29 mouse cellular contexts compared by ENCODE assay signal in genomic region chrX:166226856-166227255, GRCm38 (mm10). TPM values are rescaled to one million over a fixed set of nuclear protein-coding genes. Genes with fewer than 3 reads are reported as not detected.
DNase-seq lines count a peak whose midpoint lies in the region; ATAC-seq and TF ChIP-seq lines count a peak whose summit lies in the region.
"Had no signal": no experiment of that assay in that cellular context is flagged by ENCODE, and none has a peak within 500 bp of the region (broad histone marks: within the 10 kb centered on the region; RNA-seq: fewer than 3 reads in every experiment).

No protein-coding gene starts in this region.

- intact Hi-C loops in heart, postnatal 25 days (cut with DNase I) = no loop called here

- no peak for TF ChIP-seq CTCF in layer of hippocampus, adult 2 months (conservative IDR thresholded peaks at IDR 0.05)

- H3K4me3 ChIP-seq in layer of hippocampus, adult 2 months = no peak overlapping the region
- H3K4me3 ChIP-seq: embryonic facial prominence, embryonic 12.5 days; embryonic facial prominence, embryonic 15.5 days; heart, adult 2 months; heart, embryonic 10.5 days; heart, embryonic 13.5 days; hindbrain, embryonic 12.5 days had no signal

- ATAC-seq in megakaryocyte-erythroid progenitor cell, adult 5-6 weeks (replicated peaks; ENCODE audit: low FRiP score, low TSS enrichment, poor library complexity, severe bottlenecking) = no peak
- ATAC-seq: forebrain, embryonic 14.5 days; forebrain, postnatal 0 days; hindbrain, embryonic 16.5 days; intestine, postnatal 0 days; Patski had no signal

- H3K27ac ChIP-seq in layer of hippocampus, adult 2 months = peak overlapping the region; percentile 61
- H3K27ac ChIP-seq: embryonic facial prominence, embryonic 12.5 days; embryonic facial prominence, embryonic 15.5 days; heart, adult 2 months; heart, embryonic 10.5 days; heart, embryonic 13.5 days; hindbrain, embryonic 12.5 days had no signal

- DNase-seq in layer of hippocampus, adult 2 months (ENCODE audit: low spot score in 2 of 2) = no peak
- DNase-seq in layer of hippocampus, adult 11-12 months (ENCODE audit: low spot score) = no peak
- peak; percentile 23 for DNase-seq in CD4-positive, CD25-positive, alpha-beta regulatory T cell, adult 2 months (ENCODE audit: low read depth, low spot score)
- DNase-seq in brain, adult 2 months (ENCODE audit: low read depth, low spot score) = peak; percentile 47
- DNase-seq in heart, postnatal 25 days (ENCODE audit: low spot score) = no peak
- DNase-seq in adrenal gland, adult 2 months = no peak
- DNase-seq: adrenal gland, postnatal 10 days; adrenal gland, postnatal 36 days; B cell, adult 2 months; cerebellum, adult 11 months; cerebellum, adult 2 months; cerebellum, adult 9-11 months; cerebellum, postnatal 25 days; forebrain, postnatal 0 days; gastrocnemius, postnatal 10 days; gastrocnemius, postnatal 36 days; heart, adult 2 months; heart, postnatal 14 days had no signal

RNA-seq across cellular contexts. Expression of gene Gpm6b, which starts 11.9 kb away (rescaled TPM):
- total RNA-seq in layer of hippocampus, adult 2 months (2021) = 100 to 1,000 TPM; 664 to 679 TPM
- 10 to 100 TPM; 12.4 to 12.9 TPM for total RNA-seq in heart, postnatal 25 days (2021)
- 1 to 10 TPM; 4.4 to 7.3 TPM for total RNA-seq in adrenal gland, adult 2 months (2021)
- 1.2 and 1.9 TPM in 2 replicates for polyA plus RNA-seq in adrenal gland, adult 2 months (2012; rRNA removed)
- not detected in 2 replicates for total RNA-seq in megakaryocyte-erythroid progenitor cell, adult 5-6 weeks (2014; fragmentation: Nextera tagmentation)
- total RNA-seq in megakaryocyte-erythroid progenitor cell, adult 5-6 weeks (2017) = 0.57 TPM in 1 of 2 replicates, not detected in the other
- polyA plus RNA-seq: G1E had no signal

RNA-seq across cellular contexts. Expression of gene Gemin8, which starts 56.6 kb away (rescaled TPM):
- total RNA-seq in layer of hippocampus, adult 2 months (2021) = 10 to 100 TPM; 14.2 to 14.7 TPM
- total RNA-seq in heart, postnatal 25 days (2021) = 1 to 10 TPM; 2.4 to 2.9 TPM
- 10 to 100 TPM in 1 of 2 experiments, 1 to 10 TPM in 1; 7.0 to 10.5 TPM for total RNA-seq in adrenal gland, adult 2 months (2021)
- polyA plus RNA-seq in adrenal gland, adult 2 months (2012; rRNA removed) = 4.6 and 4.8 TPM in 2 replicates
- total RNA-seq in megakaryocyte-erythroid progenitor cell, adult 5-6 weeks (2014; fragmentation: Nextera tagmentation) = 29.1 and 30.3 TPM in 2 replicates
- 26.6 and 31.8 TPM in 2 replicates for total RNA-seq in megakaryocyte-erythroid progenitor cell, adult 5-6 weeks (2017)

Comparison
In these comparisons a context has a peak if more than half of its experiments do, and no peak if none do; other contexts are left out.
1. DNase-seq: peak in CD4-positive, CD25-positive, alpha-beta regulatory T cell, adult 2 months (single experiment) and brain, adult 2 months (single experiment); none in layer of hippocampus, adult 2 months (0 of 2), layer of hippocampus, adult 11-12 months (single experiment), heart, postnatal 25 days (single experiment) and adrenal gland, adult 2 months (single experiment).
2. RNA of gene Gpm6b, which starts 11.9 kb away (total RNA-seq): 664 to 679 TPM in layer of hippocampus, adult 2 months; 12.4 to 12.9 TPM in heart, postnatal 25 days, 4.4 to 7.3 TPM in adrenal gland, adult 2 months and 0.57 TPM in megakaryocyte-erythroid progenitor cell, adult 5-6 weeks; every median in the first group is over 10 times any median in the second.